Mouse (Mus musculus) monocyte, adult 5-6 weeks (primary cell): ENCODE measurements around the gene Trmt2b. TPM values are rescaled to one million over a fixed set of nuclear protein-coding genes. Genes with fewer than 3 reads are reported as not detected.
"Not testable (repeated sequence)": the region's sequence is repeated elsewhere in the genome, so short reads cannot be mapped to it uniquely, and the experiment has no call there.

Source experiments
- ATAC-seq: fragments of 153-309, 156-312 bp; replicated peaks from 2 replicates; pipeline ENCODE4 v1.8.0; 2017; ENCODE audit warnings: mild to moderate bottlenecking; ENCODE audit not compliant: low TSS enrichment, insufficient number of reproducible peaks, severe bottlenecking, poor library complexity, low FRiP score
- total RNA-seq: library from RNA; stranded (forward); fragments of 200-1000, 200-491, 200-594 nt; gene quantifications from 3 replicates; pipeline ENCODE4 v1.2.3, GENCODE M21; 2017

The Trmt2b gene
- 18.0 to 30.4 TPM (median 19.6 TPM) in 3 replicates for total RNA-seq

- ATAC-seq, result peak; percentile 87; the same call in 1 of the 2 replicates
These were observed at the start of gene Trmt2b for GRCm38 (mm10) chrX:134276275-134277160. Trmt2b (minus strand) TSS chrX:134276984.

- ATAC-seq, result no peak
These were observed 42.6 kb upstream of the Trmt2b start for GRCm38 (mm10) chrX:134319153-134319932.

- not testable (repeated sequence) for ATAC-seq
These were observed 34.4 kb upstream of the Trmt2b start for GRCm38 (mm10) chrX:134311193-134311592.

GRCm38 (mm10) chrX:134308275-134308634 is 31.5 kb upstream of the Trmt2b start:
- ATAC-seq, result no peak

- peak; percentile 99 for ATAC-seq
These were observed 30.9 kb upstream of the Trmt2b start, which contains the start of gene Cenpi for GRCm38 (mm10) chrX:134307534-134308274. Cenpi (plus strand) TSS chrX:134308084.

GRCm38 (mm10) chrX:134303287-134303686 is 26.5 kb upstream of the Trmt2b start:
- no peak for ATAC-seq

- ATAC-seq, result no peak
These were observed 23.4 kb upstream of the Trmt2b start for GRCm38 (mm10) chrX:134300219-134300618.

GRCm38 (mm10) chrX:134297195-134297594 is 20.4 kb upstream of the Trmt2b start:
- no peak for ATAC-seq

- no peak for ATAC-seq
These were observed 20.0 kb upstream of the Trmt2b start for GRCm38 (mm10) chrX:134296737-134297136.

GRCm38 (mm10) chrX:134296301-134296700 is 19.5 kb upstream of the Trmt2b start:
- ATAC-seq, result no peak

- no peak for ATAC-seq
These were observed 10.5 kb upstream of the Trmt2b start for GRCm38 (mm10) chrX:134287305-134287704.

GRCm38 (mm10) chrX:134285791-134286190 is 9.0 kb upstream of the Trmt2b start:
- ATAC-seq, result no peak

- ATAC-seq, result no peak
These were observed 8.3 kb upstream of the Trmt2b start for GRCm38 (mm10) chrX:134285102-134285501.

GRCm38 (mm10) chrX:134280531-134280930 is 3.7 kb upstream of the Trmt2b start:
- no peak for ATAC-seq

- no peak for ATAC-seq
These were observed 1.1 kb downstream of the Trmt2b start for GRCm38 (mm10) chrX:134275715-134276114.

- ATAC-seq, result no peak
These were observed 14.7 kb downstream of the Trmt2b start for GRCm38 (mm10) chrX:134262129-134262528.

- no peak for ATAC-seq
These were observed 15.6 kb downstream of the Trmt2b start for GRCm38 (mm10) chrX:134261191-134261590.

- ATAC-seq, result no peak
These were observed 28.6 kb downstream of the Trmt2b start for GRCm38 (mm10) chrX:134248202-134248601.

GRCm38 (mm10) chrX:134245946-134246345 is 30.8 kb downstream of the Trmt2b start:
- ATAC-seq, result no peak
